Mouse (Mus musculus) small intestine, adult 2 months (tissue): ENCODE measurements around the gene Gm49403.

Source experiments
- CTCF ChIP-seq: fragments of 200-500 bp; IDR thresholded peaks from 2 replicates; pipeline ENCODE4 v1.5.1; 2012; ENCODE audit warnings: low read depth, mild to moderate bottlenecking, control low read depth, inconsistent platforms, low read length, moderate library complexity, mixed read lengths; ENCODE audit not compliant: insufficient replicate concordance, insufficient read length; ENCODE audit errors: extremely low read depth
- POLR2A ChIP-seq: fragments of 200-500 bp; IDR thresholded peaks from 2 replicates; pipeline ENCODE4 v1.6.1; 2012; ENCODE audit warnings: low read depth, mild to moderate bottlenecking, control low read depth, inconsistent platforms, low read length, moderate library complexity

- TF ChIP-seq CTCF, result no peak
- peak; percentile 82; the same call in 1 of the 2 replicates for TF ChIP-seq POLR2A
These were observed 3.3 kb upstream of the Gm49403 start, which contains the start of gene Uqcc3 for GRCm38 (mm10) chr19:8880311-8881033.
